Mouse (Mus musculus): ENCODE measurements around the gene L3mbtl3. TPM values are rescaled to one million over a fixed set of nuclear protein-coding genes. Genes with fewer than 3 reads are reported as not detected.

L3mbtl3 gene
- polyA plus RNA-seq, 1 experiment, result not detected

GRCm38 (mm10) chr10:26372940-26373931 lies 2.5 kb downstream of the L3mbtl3 start:
- Histone ChIP-seq H3K4me3 (ENCODE audit: insufficient read depth, low read depth, low read length) (peak overlapping the region; percentile 95), H3K27ac (ENCODE audit: insufficient read depth, low read depth, low read length) (no peak overlapping the region), H3K4me1 (ENCODE audit: control insufficient read depth, insufficient read depth, low read length) (no peaks in the 10 kb centered on the region)
- under 1% methylated on average over 51 of the region's 51 CpGs for WGBS
- TF ChIP-seq CTCF (IDR thresholded peaks at IDR 0.05; ENCODE audit: insufficient read depth, low read depth, low read length) (no peak), POLR2A (IDR thresholded peaks at IDR 0.05; ENCODE audit: insufficient read depth, low read depth, low read length) (no peak)

- Histone ChIP-seq H3K4me1 (ENCODE audit: control insufficient read depth, insufficient read depth, low read length) (no peaks in the 10 kb centered on the region), H3K4me3 (ENCODE audit: insufficient read depth, low read depth, low read length) (no peak overlapping the region), H3K27ac (ENCODE audit: insufficient read depth, low read depth, low read length) (no peak overlapping the region)
- no peak for TF ChIP-seq CTCF (IDR thresholded peaks at IDR 0.05; ENCODE audit: insufficient read depth, low read depth, low read length)
- TF ChIP-seq POLR2A (IDR thresholded peaks at IDR 0.05; ENCODE audit: insufficient read depth, low read depth, low read length), result no peak
- WGBS, result 87% methylated on average over 7 of the region's 7 CpGs
These were observed 4.4 kb downstream of the L3mbtl3 start for GRCm38 (mm10) chr10:26371416-26371815.

- TF ChIP-seq CTCF (IDR thresholded peaks at IDR 0.05; ENCODE audit: insufficient read depth, low read depth, low read length) (no peak), POLR2A (IDR thresholded peaks at IDR 0.05; ENCODE audit: insufficient read depth, low read depth, low read length) (no peak)
These were observed 10.8 kb downstream of the L3mbtl3 start for GRCm38 (mm10) chr10:26364942-26365341.

GRCm38 (mm10) chr10:26364326-26364856 lies 11.4 kb downstream of the L3mbtl3 start:
- Histone ChIP-seq H3K4me3 (ENCODE audit: insufficient read depth, low read depth, low read length) (no peak overlapping the region), H3K27ac (ENCODE audit: insufficient read depth, low read depth, low read length) (no peak overlapping the region)
- WGBS, result 76% methylated on average over 8 of the region's 8 CpGs

More at GRCm38 (mm10) chr10:26364942-26365341, 10.8 kb downstream of the L3mbtl3 start:
- no peak overlapping the region for H3K27ac ChIP-seq (ENCODE audit: insufficient read depth, low read depth, low read length)
- 84% methylated on average over 2 of the region's 2 CpGs for WGBS
- no peaks in the 10 kb centered on the region for H3K4me1 ChIP-seq (ENCODE audit: control insufficient read depth, insufficient read depth, low read length)
- H3K4me3 ChIP-seq (ENCODE audit: insufficient read depth, low read depth, low read length), result no peak overlapping the region

GRCm38 (mm10) chr10:26363605-26364004 lies 12.2 kb downstream of the L3mbtl3 start:
- 53% methylated on average over 3 of the region's 3 CpGs for WGBS
- no peak overlapping the region for H3K27ac ChIP-seq (ENCODE audit: insufficient read depth, low read depth, low read length)
- TF ChIP-seq CTCF (IDR thresholded peaks at IDR 0.05; ENCODE audit: insufficient read depth, low read depth, low read length) (no peak), POLR2A (IDR thresholded peaks at IDR 0.05; ENCODE audit: insufficient read depth, low read depth, low read length) (no peak)
- no peak overlapping the region for H3K4me3 ChIP-seq (ENCODE audit: insufficient read depth, low read depth, low read length)
- no peaks in the 10 kb centered on the region for H3K4me1 ChIP-seq (ENCODE audit: control insufficient read depth, insufficient read depth, low read length)

More at GRCm38 (mm10) chr10:26364326-26364856, 11.4 kb downstream of the L3mbtl3 start:
- TF ChIP-seq CTCF (IDR thresholded peaks at IDR 0.05; ENCODE audit: insufficient read depth, low read depth, low read length), result no peak
- TF ChIP-seq POLR2A (IDR thresholded peaks at IDR 0.05; ENCODE audit: insufficient read depth, low read depth, low read length), result no peak
- no peaks in the 10 kb centered on the region for H3K4me1 ChIP-seq (ENCODE audit: control insufficient read depth, insufficient read depth, low read length)

- Histone ChIP-seq H3K4me3 (ENCODE audit: insufficient read depth, low read depth, low read length) (no peak overlapping the region), H3K4me1 (ENCODE audit: control insufficient read depth, insufficient read depth, low read length) (no peaks in the 10 kb centered on the region), H3K27ac (ENCODE audit: insufficient read depth, low read depth, low read length) (no peak overlapping the region)
- TF ChIP-seq CTCF (IDR thresholded peaks at IDR 0.05; ENCODE audit: insufficient read depth, low read depth, low read length) (no peak), POLR2A (IDR thresholded peaks at IDR 0.05; ENCODE audit: insufficient read depth, low read depth, low read length) (no peak)
- WGBS, result 95% methylated on average over 6 of the region's 6 CpGs
These were observed 17.0 kb downstream of the L3mbtl3 start for GRCm38 (mm10) chr10:26358798-26359197.

- WGBS, result 93% methylated on average over 5 of the region's 5 CpGs
- TF ChIP-seq POLR2A (IDR thresholded peaks at IDR 0.05; ENCODE audit: insufficient read depth, low read depth, low read length), result no peak
- no peak for TF ChIP-seq CTCF (IDR thresholded peaks at IDR 0.05; ENCODE audit: insufficient read depth, low read depth, low read length)
These were observed 17.5 kb downstream of the L3mbtl3 start for GRCm38 (mm10) chr10:26358231-26358630.

GRCm38 (mm10) chr10:26353781-26354180 lies 22.0 kb downstream of the L3mbtl3 start:
- 70% methylated on average over 4 of the region's 4 CpGs for WGBS
- Histone ChIP-seq H3K4me1 (ENCODE audit: control insufficient read depth, insufficient read depth, low read length) (no peaks in the 10 kb centered on the region), H3K27ac (ENCODE audit: insufficient read depth, low read depth, low read length) (no peak overlapping the region), H3K4me3 (ENCODE audit: insufficient read depth, low read depth, low read length) (no peak overlapping the region)
- TF ChIP-seq CTCF (IDR thresholded peaks at IDR 0.05; ENCODE audit: insufficient read depth, low read depth, low read length), result no peak
- TF ChIP-seq POLR2A (IDR thresholded peaks at IDR 0.05; ENCODE audit: insufficient read depth, low read depth, low read length), result no peak

More at GRCm38 (mm10) chr10:26358231-26358630, 17.5 kb downstream of the L3mbtl3 start:
- Histone ChIP-seq H3K4me1 (ENCODE audit: control insufficient read depth, insufficient read depth, low read length) (no peaks in the 10 kb centered on the region), H3K4me3 (ENCODE audit: insufficient read depth, low read depth, low read length) (no peak overlapping the region), H3K27ac (ENCODE audit: insufficient read depth, low read depth, low read length) (no peak overlapping the region)
